Mouse (Mus musculus) myocyte (in vitro differentiated cells): Measurements from ENCODE around the gene Ccdc97.
A peak's percentile ranks its signal among the peaks of the same experiment; 100 is the strongest.

ENCODE experiments used
- CEBPB ChIP-seq: IDR thresholded peaks from 2 replicates; pipeline ENCODE4 v1.6.1; 2011; ENCODE audit warnings: mild to moderate bottlenecking, moderate library complexity; ENCODE audit not compliant: poor library complexity, insufficient read depth, severe bottlenecking
- E2F4 ChIP-seq: IDR thresholded peaks from one replicate; pipeline ENCODE4 v1.6.1; 2011; ENCODE audit warnings: mild to moderate bottlenecking, control low read depth, moderate library complexity; ENCODE audit not compliant: insufficient read depth
- MAX ChIP-seq: IDR thresholded peaks from one replicate; pipeline ENCODE4 v1.6.1; 2011; ENCODE audit warnings: low read depth, mild to moderate bottlenecking, control low read depth
- MYOD1 ChIP-seq, 3 experiments: IDR thresholded peaks; one replicate each; pipeline ENCODE4 v1.6.1; 2011; ENCODE audit warnings: control low read depth in 2 of 3, low read depth in 2 of 3, mild to moderate bottlenecking in 2 of 3, moderate library complexity in 1 of 3; ENCODE audit not compliant: insufficient read length in 2 of 3, control insufficient read depth in 1 of 3
- MYOG ChIP-seq, 3 experiments: IDR thresholded peaks; one replicate each; pipeline ENCODE4 v1.6.1; 2011; ENCODE audit warnings: control low read depth in 2 of 3, low read depth in 2 of 3, mild to moderate bottlenecking in 2 of 3; ENCODE audit not compliant: insufficient read length in 2 of 3, control insufficient read depth in 1 of 3, insufficient read depth in 1 of 3
- POLR2A ChIP-seq: IDR thresholded peaks from one replicate; pipeline ENCODE4 v1.6.1; 2011; ENCODE audit warnings: low read depth, mild to moderate bottlenecking, control low read depth, moderate library complexity; ENCODE audit not compliant: insufficient read length
- POLR2AphosphoS2 ChIP-seq: IDR thresholded peaks from one replicate; pipeline ENCODE4 v1.6.1; 2011; ENCODE audit warnings: low read depth, control low read depth; ENCODE audit not compliant: insufficient read length
- REST ChIP-seq: IDR thresholded peaks from one replicate; pipeline ENCODE4 v1.6.1; 2011; ENCODE audit warnings: mild to moderate bottlenecking, control low read depth, moderate library complexity; ENCODE audit not compliant: insufficient read depth, insufficient read length
- SRF ChIP-seq: IDR thresholded peaks from one replicate; pipeline ENCODE4 v1.6.1; 2011; ENCODE audit warnings: low read depth; ENCODE audit not compliant: control insufficient read depth, insufficient read length
- TCF12 ChIP-seq: IDR thresholded peaks from one replicate; pipeline ENCODE4 v1.6.1; 2011; ENCODE audit warnings: mild to moderate bottlenecking, control low read depth; ENCODE audit not compliant: poor library complexity, insufficient read depth, severe bottlenecking
- TCF3 ChIP-seq: IDR thresholded peaks from one replicate; pipeline ENCODE4 v1.6.1; 2011; ENCODE audit warnings: low read depth, control low read depth; ENCODE audit not compliant: insufficient read length
- USF1 ChIP-seq: IDR thresholded peaks from one replicate; pipeline ENCODE4 v1.6.1; 2011; ENCODE audit warnings: low read depth, mild to moderate bottlenecking, control low read depth, moderate library complexity

DNA sequence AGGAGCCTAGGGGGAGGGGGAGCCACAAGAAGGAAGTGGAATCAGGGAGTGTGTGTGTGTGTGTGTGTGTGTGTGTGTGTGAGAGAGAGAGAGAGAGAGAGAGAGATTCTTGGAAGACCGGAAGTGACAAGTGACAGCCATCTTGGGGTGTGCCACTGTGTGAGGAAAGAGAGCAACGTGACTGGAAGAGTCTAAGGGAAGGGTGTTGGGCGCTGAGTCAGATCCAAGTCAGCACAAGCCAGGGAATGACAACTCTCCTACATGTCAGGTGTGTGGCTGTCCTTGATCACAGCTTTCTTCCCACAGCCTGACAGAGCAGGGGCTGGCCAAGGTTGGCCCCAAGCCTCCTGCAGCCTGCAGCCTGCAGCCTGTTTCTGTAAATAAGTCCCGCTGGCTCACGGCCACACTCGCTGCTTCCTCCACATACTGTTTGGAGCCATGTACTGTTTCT, 13.1 kb downstream of the Ccdc97 start:
- TF ChIP-seq MYOG (IDR thresholded peaks at IDR 0.05; ENCODE audit: control insufficient read depth in 1 of 3, insufficient read depth in 1 of 3, insufficient read length in 2 of 3, low read depth in 2 of 3), result no peak
- TF ChIP-seq POLR2A, result no peak
- TF ChIP-seq MAX, result no peak
- TF ChIP-seq E2F4, result no peak
- TF ChIP-seq MYOD1 (IDR thresholded peaks at IDR 0.05; ENCODE audit: control insufficient read depth in 1 of 3, insufficient read length in 2 of 3, low read depth in 2 of 3), result peak in 1 of 3 experiments; percentile 33
- TF ChIP-seq TCF12, result no peak
- no peak for TF ChIP-seq USF1
- TF ChIP-seq REST, result no peak
- no peak for TF ChIP-seq CEBPB
- TF ChIP-seq POLR2AphosphoS2, result no peak
- no peak for TF ChIP-seq SRF
- TF ChIP-seq TCF3, result no peak
